Mouse (Mus musculus) lung, adult 2 months (tissue): Measurements from ENCODE around the gene Zbtb45. TPM values are rescaled to one million over a fixed set of nuclear protein-coding genes. Genes with fewer than 3 reads are reported as not detected.
A peak's percentile ranks its signal among the peaks of the same experiment; 100 is the strongest.

Experiments used
- DNase-seq: peaks from one replicate; pipeline ENCODE4 v3.0.0; 2022
- H3K4me1 ChIP-seq: fragments of 200-500 bp; 2 replicates; pipeline ENCODE4 v1.6.1; 2011; ENCODE audit warnings: low read length; ENCODE audit not compliant: control insufficient read depth, insufficient read depth
- H3K4me3 ChIP-seq: fragments of 200-500 bp; replicated peaks from 2 replicates; pipeline ENCODE3; 2011; ENCODE audit warnings: low read depth, mild to moderate bottlenecking, control low read depth, low read length; ENCODE audit errors: extremely low read depth
- CTCF ChIP-seq: fragments of 200-500 bp; IDR thresholded peaks from 2 replicates; pipeline ENCODE4 v1.5.1; 2011; ENCODE audit warnings: mild to moderate bottlenecking, low read length, control low read depth; ENCODE audit not compliant: insufficient read depth
- POLR2A ChIP-seq: fragments of 200-500 bp; IDR thresholded peaks from 2 replicates; pipeline ENCODE4 v1.6.1; 2011; ENCODE audit warnings: low read depth, mild to moderate bottlenecking, control low read depth, low read length, borderline replicate concordance; ENCODE audit errors: extremely low read depth
- WGBS: fragments of 180-500 bp; shearing (Covaris S2); methylation state at CpG from one replicate; pipeline ENCODE4 v1.1.7; 2018; 5-methylcytosine and 5-hydroxymethylcytosine counted together
- polyA plus RNA-seq: library from polyadenylated mRNA; depleted of rRNA; stranded (reverse); fragments of >200 nt; gene quantifications from 2 replicates; pipeline ENCODE4 v1.2.3, GENCODE M21; 2012; rRNA removed

Zbtb45 gene
- polyA plus RNA-seq: 23.5 and 30.7 TPM in 2 replicates

GRCm38 (mm10) chr7:13010005-13010908 lies at the start of gene Zbtb45:
TSS of gene Zbtb45 (minus strand) at chr7:13010034.
- no peak for TF ChIP-seq CTCF
- no peak for DNase-seq
- Histone ChIP-seq H3K4me3 (peak within 1 kb of the TSS; percentile 61), H3K4me1 (no peaks in the 10 kb centered on the region; the same call in 1 of the 2 replicates)
- 12% methylated on average over 26 of the region's 26 CpGs for WGBS

GRCm38 (mm10) chr7:13059536-13059935 lies 49.7 kb upstream of the Zbtb45 start:
- no peak overlapping the region for H3K4me3 ChIP-seq
- 89% methylated on average over 9 of the region's 9 CpGs for WGBS
- H3K4me1 ChIP-seq: no peaks in the 10 kb centered on the region
- DNase-seq: no peak
- TF ChIP-seq CTCF: no peak
- no peak for TF ChIP-seq POLR2A

- TF ChIP-seq POLR2A (no peak), CTCF (no peak)
- WGBS: 62% methylated on average over 8 of the region's 8 CpGs
- no peak for DNase-seq
- H3K4me3 ChIP-seq: no peak overlapping the region
- H3K4me1 ChIP-seq: no peaks in the 10 kb centered on the region
Observed at GRCm38 (mm10) chr7:13056913-13057700, 47.3 kb upstream of the Zbtb45 start.

- DNase-seq: peak; percentile 92
- peak; percentile 96; the same call in 1 of the 2 replicates for TF ChIP-seq POLR2A
- TF ChIP-seq CTCF: no peak
- under 1% methylated on average over 41 of the region's 41 CpGs for WGBS
- no peaks in the 10 kb centered on the region for H3K4me1 ChIP-seq
- peak within 1 kb of the TSS; percentile 90 for H3K4me3 ChIP-seq
Observed at GRCm38 (mm10) chr7:13054287-13055010, 44.6 kb upstream of the Zbtb45 start, which contains the start of gene Mzf1. TSS of gene Mzf1 (minus strand) at chr7:13054764.

GRCm38 (mm10) chr7:13053961-13054286 lies 44.1 kb upstream of the Zbtb45 start:
- H3K4me1 ChIP-seq: no peaks in the 10 kb centered on the region
- peak overlapping the region; percentile 90 for H3K4me3 ChIP-seq
- DNase-seq: no peak
- no peak for TF ChIP-seq CTCF
- under 1% methylated on average over 15 of the region's 15 CpGs for whole genome bisulfite sequencing

GRCm38 (mm10) chr7:13053501-13053900 lies 43.7 kb upstream of the Zbtb45 start:
- Histone ChIP-seq H3K4me1 (no peaks in the 10 kb centered on the region), H3K4me3 (no peak overlapping the region)
- no peak for DNase-seq
- 91% methylated on average over 2 of the region's 2 CpGs for WGBS
- TF ChIP-seq CTCF: no peak
- no peak for TF ChIP-seq POLR2A

GRCm38 (mm10) chr7:13053001-13053400 lies 43.2 kb upstream of the Zbtb45 start:
- no peak for DNase-seq
- H3K4me1 ChIP-seq: no peaks in the 10 kb centered on the region
- no peak overlapping the region for H3K4me3 ChIP-seq
- 85% methylated on average over 13 of the region's 13 CpGs for WGBS
- TF ChIP-seq CTCF: no peak
- no peak for TF ChIP-seq POLR2A

- TF ChIP-seq POLR2A (no peak), CTCF (peak; percentile 75)
- WGBS: 0% methylated on average over 2 of the region's 2 CpGs
- DNase-seq: peak; percentile 56
- Histone ChIP-seq H3K4me3 (no peak overlapping the region), H3K4me1 (peaks cover 6% of the 10 kb centered on the region; the same call in 1 of the 2 replicates)
Observed at GRCm38 (mm10) chr7:13046084-13046483, 36.2 kb upstream of the Zbtb45 start.

GRCm38 (mm10) chr7:13044254-13044625 lies 34.4 kb upstream of the Zbtb45 start:
- WGBS: 7% methylated on average over 23 of the region's 23 CpGs

More at GRCm38 (mm10) chr7:13044254-13044625, 34.4 kb upstream of the Zbtb45 start:
- TF ChIP-seq CTCF (no peak), POLR2A (no peak)
- Histone ChIP-seq H3K4me1 (peaks cover 6% of the 10 kb centered on the region; the same call in 1 of the 2 replicates), H3K4me3 (no peak overlapping the region)
- no peak for DNase-seq
